Mouse (Mus musculus) hindbrain, embryonic 14.5 days (tissue): Measurements from ENCODE around the gene Elavl3. TPM values are rescaled to one million over a fixed set of nuclear protein-coding genes. Genes with fewer than 3 reads are reported as not detected.
A peak's percentile ranks its signal among the peaks of the same experiment; 100 is the strongest.

Experiments
- ATAC-seq: fragments of 200-750 bp; cut with Nextera tagmentation; 2 replicates; pipeline ENCODE4 v1.8.0; 2017; ENCODE audit warnings: moderate number of reproducible peaks, mild to moderate bottlenecking, moderate TSS enrichment, moderate library complexity; ENCODE audit not compliant: low FRiP score
- DNase-seq: peaks from one replicate; pipeline ENCODE4 v3.0.0-alpha.2; 2015; ENCODE audit warnings: low spot score
- H3K27ac ChIP-seq: fragments of 300-500 bp; sonication (generic); 2 replicates; pipeline ENCODE4 v1.5.1; 2014; ENCODE audit warnings: mild to moderate bottlenecking, moderate library complexity
- H3K27me3 ChIP-seq: fragments of 300-500 bp; sonication (generic); 2 replicates; pipeline ENCODE4 v1.6.1; 2014; ENCODE audit warnings: mild to moderate bottlenecking, low read length, mixed read lengths; ENCODE audit not compliant: control insufficient read depth, insufficient read depth
- H3K36me3 ChIP-seq: fragments of 300-500 bp; sonication (generic); replicated peaks from 2 replicates; pipeline ENCODE4 v1.6.1; 2014; ENCODE audit not compliant: control insufficient read depth, insufficient read depth
- H3K4me1 ChIP-seq: fragments of 300-500 bp; sonication (generic); replicated peaks from 2 replicates; pipeline ENCODE4 v1.6.1; 2014; ENCODE audit warnings: antibody characterized with exemption, low read length, mixed read lengths; ENCODE audit not compliant: control insufficient read depth, insufficient read depth
- H3K4me2 ChIP-seq: fragments of 300-500 bp; sonication (generic); replicated peaks from 2 replicates; pipeline ENCODE4 v1.6.1; 2014; ENCODE audit warnings: mild to moderate bottlenecking, moderate library complexity
- H3K4me3 ChIP-seq: fragments of 300-500 bp; sonication (generic); replicated peaks from 2 replicates; pipeline ENCODE4 v1.5.1; 2014; ENCODE audit warnings: mild to moderate bottlenecking, low read length
- H3K9ac ChIP-seq: fragments of 300-500 bp; sonication (generic); 2 replicates; pipeline ENCODE4 v1.6.1; 2014
- H3K9me3 ChIP-seq: fragments of 300-500 bp; sonication (generic); 2 replicates; pipeline ENCODE4 v1.6.1; 2016; ENCODE audit warnings: low read length; ENCODE audit not compliant: control insufficient read depth
- WGBS: fragments of 180-500 bp; shearing (Covaris S2); extraction: QIAGEN DNeasy Blood & Tissue Kit; methylation state at CpG from one replicate; pipeline ENCODE4 v1.1.7; 2014; 5-methylcytosine and 5-hydroxymethylcytosine counted together
- polyA plus RNA-seq: library from polyadenylated mRNA; unstranded; fragments of >200 nt; fragmentation: Nextera tagmentation; extraction: Ambion mirVana; gene quantifications from 2 replicates; pipeline ENCODE4 v1.2.1, GENCODE M21; 2014

The Elavl3 gene
- polyA plus RNA-seq, 1 experiment from 2014 or later, result 130 TPM

DNA sequence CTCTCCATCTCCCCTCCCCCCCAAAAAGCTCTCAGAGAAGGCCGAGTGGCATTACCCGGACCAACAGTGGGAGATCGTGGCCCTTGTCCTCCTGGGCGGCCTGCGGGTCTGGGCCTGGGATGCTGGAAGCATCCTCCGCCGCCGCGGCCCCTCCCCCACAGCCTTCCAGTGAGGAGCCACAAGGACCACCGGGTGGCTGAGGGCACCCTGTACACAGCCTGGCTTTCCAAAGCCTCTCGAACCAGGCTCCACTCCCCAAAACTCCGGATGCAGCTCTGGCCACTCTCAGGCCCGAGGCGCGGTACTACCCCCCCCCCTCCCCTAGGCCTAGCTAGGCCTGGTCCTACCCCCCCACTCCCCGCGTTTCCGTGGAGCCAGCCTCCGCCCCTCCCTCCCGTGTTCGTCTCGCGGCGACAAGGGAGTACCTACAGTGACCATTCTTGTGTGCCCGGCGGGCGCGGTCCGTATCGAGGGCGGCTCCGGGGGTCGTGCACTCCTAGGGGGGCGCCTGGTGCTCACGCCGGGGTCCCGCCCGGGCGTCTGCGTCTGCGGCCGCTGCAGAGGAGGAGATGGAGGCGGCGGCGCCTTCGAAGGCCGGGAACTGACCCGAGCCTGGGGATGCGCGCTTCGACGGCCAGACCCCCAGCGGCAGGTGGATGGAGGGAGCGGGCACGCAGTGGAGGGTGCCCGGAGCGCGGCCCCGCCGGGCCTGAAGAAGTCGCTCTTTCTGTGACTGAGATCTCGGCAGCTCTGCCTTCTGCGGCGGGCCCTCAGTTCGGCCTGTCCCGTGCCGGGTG lies 464 bp downstream of the Elavl3 start:
- Histone ChIP-seq H3K27me3 (no peaks in the 10 kb centered on the region), H3K36me3 (no peaks in the 10 kb centered on the region; the same call in 1 of the 2 replicates), H3K27ac (peak overlapping the region; percentile 94), H3K4me1 (peaks cover 43% of the 10 kb centered on the region), H3K4me3 (peak overlapping the region; percentile 96), H3K4me2 (peak overlapping the region; percentile 87), H3K9ac (peak overlapping the region; percentile 99), H3K9me3 (no peaks in the 10 kb centered on the region)
- under 1% methylated on average over 60 of the region's 67 CpGs for WGBS
- DNase-seq, result no peak
- ATAC-seq, result peak; percentile 35

DNA sequence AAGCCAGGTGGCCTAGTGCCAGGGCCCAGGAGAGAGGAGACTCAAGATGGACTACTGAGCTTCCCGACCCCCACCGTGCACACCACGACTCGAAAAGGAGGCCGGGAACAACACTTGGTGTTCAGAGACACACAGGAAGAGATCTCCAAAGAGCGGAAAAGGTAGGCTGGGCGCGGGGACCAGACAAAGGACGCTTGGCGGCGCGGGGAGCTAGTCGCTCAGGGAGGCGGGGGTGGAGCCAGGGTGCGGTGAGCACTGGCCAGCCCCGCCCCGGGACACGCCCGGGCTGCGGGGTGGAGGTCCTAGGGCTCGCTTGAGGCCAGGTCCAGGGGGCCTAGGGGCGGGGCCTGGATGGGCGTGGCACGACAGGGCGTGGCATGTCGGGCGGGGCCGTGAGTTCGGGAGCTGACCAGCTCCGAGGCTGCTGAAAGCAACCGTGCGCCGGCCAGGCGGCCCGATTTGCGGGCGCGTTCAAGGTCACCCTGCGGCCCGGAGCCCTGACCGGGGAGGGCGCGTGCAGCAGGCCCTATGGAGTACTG lies 1.4 kb downstream of the Elavl3 start:
- H3K9ac ChIP-seq, result peak overlapping the region; percentile 99
- DNase-seq, result peak; percentile 66
- whole genome bisulfite sequencing, result 0% methylated on average over 28 of the region's 43 CpGs
- peak; percentile 32; the same call in 1 of the 2 replicates for ATAC-seq
- no peaks in the 10 kb centered on the region for H3K27me3 ChIP-seq
- H3K4me2 ChIP-seq, result peak overlapping the region; percentile 87
- peak overlapping the region; percentile 94 for H3K27ac ChIP-seq
- peak overlapping the region; percentile 96 for H3K4me3 ChIP-seq
- H3K4me1 ChIP-seq, result peaks cover 43% of the 10 kb centered on the region
- no peaks in the 10 kb centered on the region for H3K9me3 ChIP-seq
- H3K36me3 ChIP-seq, result no peaks in the 10 kb centered on the region

DNA sequence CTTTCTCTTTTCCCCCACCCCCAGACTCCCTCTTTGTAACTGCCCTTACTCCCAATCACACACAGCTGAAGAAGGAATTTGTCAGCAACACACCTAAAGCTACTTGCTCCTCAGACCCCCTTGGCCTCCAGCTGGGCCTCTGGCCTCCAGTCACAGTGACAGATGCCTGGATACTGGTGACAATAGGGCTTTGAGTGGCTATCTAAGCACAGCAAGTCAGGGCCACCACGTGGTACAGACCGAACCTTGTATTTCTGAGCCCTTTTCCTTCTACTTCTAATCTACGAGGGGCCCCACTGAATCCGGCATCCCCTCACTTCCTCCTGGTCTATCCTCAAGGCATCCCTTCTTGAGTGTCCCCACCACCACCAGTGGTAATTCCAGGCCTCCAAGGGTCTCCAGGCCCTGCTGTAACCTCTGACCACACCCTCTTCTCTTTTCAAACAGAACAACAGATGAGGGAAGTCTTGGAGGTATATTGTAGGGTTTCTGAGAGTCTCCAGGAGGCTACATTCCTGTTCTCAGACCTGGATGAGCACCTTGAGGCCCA lies 2.0 kb downstream of the Elavl3 start:
- DNase-seq (no peak), ATAC-seq (no peak)
- peak overlapping the region; percentile 96 for H3K4me3 ChIP-seq
- 19% methylated on average over 4 of the region's 4 CpGs for WGBS
- H3K9me3 ChIP-seq, result no peaks in the 10 kb centered on the region
- peaks cover 40% of the 10 kb centered on the region for H3K4me1 ChIP-seq
- H3K27ac ChIP-seq, result peak overlapping the region; percentile 94
- H3K4me2 ChIP-seq, result peak overlapping the region; percentile 87
- H3K36me3 ChIP-seq, result no peaks in the 10 kb centered on the region
- H3K27me3 ChIP-seq, result no peaks in the 10 kb centered on the region
- peak overlapping the region; percentile 99 for H3K9ac ChIP-seq

DNA sequence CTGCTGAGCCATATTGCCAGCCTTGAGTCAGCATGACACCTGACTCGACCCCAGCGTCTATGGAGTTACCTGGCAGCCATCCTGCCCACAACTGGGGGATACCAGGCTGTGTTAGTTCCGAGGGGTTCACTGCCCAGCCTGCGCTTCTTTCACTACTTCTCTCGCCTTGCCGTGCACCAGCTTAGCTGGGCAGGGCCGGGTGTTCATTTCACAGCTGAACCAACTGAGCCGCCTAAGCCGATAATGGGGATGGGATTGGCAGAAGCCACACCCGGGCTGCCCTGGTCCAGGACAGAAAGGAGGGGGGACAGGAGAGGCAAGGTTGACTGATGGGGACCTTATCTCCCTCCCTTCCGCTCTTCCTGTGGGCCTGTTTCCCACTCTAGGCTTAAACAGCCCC lies 2.5 kb downstream of the Elavl3 start:
- peak overlapping the region; percentile 94 for H3K27ac ChIP-seq
- DNase-seq (no peak), ATAC-seq (no peak)
- peak overlapping the region; percentile 96 for H3K4me3 ChIP-seq
- peak overlapping the region; percentile 87 for H3K4me2 ChIP-seq
- H3K27me3 ChIP-seq, result no peaks in the 10 kb centered on the region
- no peaks in the 10 kb centered on the region for H3K9me3 ChIP-seq
- H3K4me1 ChIP-seq, result peaks cover 36% of the 10 kb centered on the region
- no peaks in the 10 kb centered on the region for H3K36me3 ChIP-seq
- WGBS, result 69% methylated on average over 10 of the region's 11 CpGs
- H3K9ac ChIP-seq, result peak overlapping the region; percentile 99

DNA sequence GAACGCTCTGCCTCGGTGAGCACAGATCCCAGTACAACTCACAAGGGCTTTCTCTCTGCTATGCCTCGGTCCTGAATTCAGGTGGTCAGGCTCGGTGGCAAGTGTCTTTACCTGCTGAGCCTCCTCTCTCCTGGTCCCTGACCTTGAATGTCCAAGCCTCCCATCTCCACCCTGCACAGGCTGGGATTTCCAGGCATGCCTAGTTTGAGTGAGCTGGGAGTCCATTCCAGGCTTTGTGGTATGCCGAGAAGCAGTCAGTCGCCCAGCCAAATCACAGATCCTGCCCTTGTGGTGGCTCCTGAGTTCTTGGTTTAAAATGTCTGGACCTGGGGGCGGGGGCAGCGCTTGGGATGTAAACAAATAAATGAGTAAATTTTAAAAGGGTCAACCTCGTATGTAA lies 4.5 kb downstream of the Elavl3 start:
- WGBS, result 54% methylated on average over 9 of the region's 9 CpGs
- DNase-seq (no peak), ATAC-seq (no peak)
- peak overlapping the region; percentile 87 for H3K4me2 ChIP-seq
- no peaks in the 10 kb centered on the region for H3K9me3 ChIP-seq
- no peaks in the 10 kb centered on the region for H3K27me3 ChIP-seq
- no peak overlapping the region for H3K4me3 ChIP-seq
- H3K9ac ChIP-seq, result 0 out of 2 replicates have a peak overlapping the region, but pooled peaks have one; percentile 40
- H3K27ac ChIP-seq, result no peak overlapping the region
- H3K36me3 ChIP-seq, result no peaks in the 10 kb centered on the region
- H3K4me1 ChIP-seq, result peaks cover 38% of the 10 kb centered on the region

DNA sequence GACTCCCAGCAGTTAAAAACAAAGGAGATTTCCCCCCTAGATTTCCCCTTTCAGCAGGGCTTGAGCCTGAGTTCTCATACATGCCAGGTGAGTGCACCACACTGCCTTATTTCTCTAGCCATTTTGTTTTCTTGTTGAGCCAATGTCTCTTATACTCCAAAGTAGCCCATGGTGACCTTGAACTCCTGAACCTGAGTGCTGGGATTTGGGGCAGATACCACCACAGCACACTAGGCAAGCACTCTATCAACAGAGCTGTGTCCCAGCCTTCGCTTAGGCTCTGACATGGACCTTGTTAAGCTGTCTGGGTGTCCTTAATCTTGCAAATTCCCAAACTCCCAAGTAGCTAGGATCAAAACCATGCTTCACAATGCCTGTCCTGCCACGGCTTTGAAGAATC lies 10.0 kb downstream of the Elavl3 start:
- no peaks in the 10 kb centered on the region for H3K9me3 ChIP-seq
- H3K4me1 ChIP-seq, result peaks cover 6% of the 10 kb centered on the region; the same call in 1 of the 2 replicates
- no peak for DNase-seq
- no peak overlapping the region for H3K27ac ChIP-seq
- no peak overlapping the region for H3K4me3 ChIP-seq
- WGBS, result 72% methylated on average over 2 of the region's 2 CpGs
- no peak for ATAC-seq
- no peaks in the 10 kb centered on the region for H3K27me3 ChIP-seq
- no peak overlapping the region for H3K4me2 ChIP-seq
- no peaks in the 10 kb centered on the region for H3K36me3 ChIP-seq
- H3K9ac ChIP-seq, result no peak overlapping the region

DNA sequence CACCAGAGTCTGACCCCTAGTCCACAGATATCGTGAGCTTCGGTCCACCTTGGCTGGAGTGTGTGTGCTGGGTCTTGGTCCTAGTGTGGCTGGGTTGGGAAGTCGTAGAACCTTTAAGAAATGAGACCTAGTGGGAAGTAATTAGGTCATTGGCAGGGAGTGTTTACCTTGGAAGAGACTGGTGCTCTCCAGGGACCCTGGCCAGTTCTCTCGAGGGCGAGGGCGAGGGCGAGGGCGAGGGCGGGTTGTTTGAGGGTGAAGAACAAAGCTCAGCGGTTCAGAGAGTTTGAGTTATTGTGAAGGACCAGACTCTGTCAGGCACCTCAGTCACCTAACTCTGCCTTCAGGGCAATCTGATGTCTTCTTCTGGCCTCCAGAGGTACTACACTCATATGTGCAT lies 14.0 kb downstream of the Elavl3 start:
- no peak for DNase-seq

DNA sequence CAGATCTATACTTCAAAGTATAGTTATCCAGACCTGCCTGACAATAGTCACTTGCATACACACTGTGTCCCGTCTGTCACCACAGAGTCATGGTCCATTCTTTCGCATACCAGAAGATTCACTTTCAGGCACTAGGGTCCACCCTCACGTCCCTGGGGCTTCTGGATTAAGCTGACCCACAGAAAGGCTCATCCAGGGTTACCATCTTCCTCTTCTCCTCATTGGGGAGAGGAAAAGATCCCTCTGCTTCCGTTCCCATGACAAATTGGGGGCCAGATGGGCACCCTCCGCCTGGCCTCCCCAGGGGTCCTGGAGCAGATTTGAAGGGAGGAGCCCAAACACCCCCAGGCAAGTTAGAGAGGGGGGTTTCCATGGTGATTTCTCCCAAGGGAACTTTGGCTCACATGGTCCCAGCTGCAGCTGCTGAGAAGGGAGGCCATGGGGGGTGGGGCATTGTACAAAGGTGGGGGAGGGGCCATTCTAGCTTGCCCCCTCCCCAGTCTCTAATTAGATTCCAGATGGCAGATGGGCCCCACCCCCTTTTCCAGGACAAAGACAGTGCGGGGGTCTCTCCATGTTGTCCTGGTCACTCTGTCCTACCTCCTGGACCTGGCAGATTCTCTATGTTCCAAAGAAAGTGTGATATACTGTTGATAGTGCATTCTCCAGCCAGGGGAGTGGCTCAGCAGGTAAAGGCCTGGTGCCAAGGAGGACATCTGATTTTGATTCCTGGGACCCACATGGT lies 16.4 kb downstream of the Elavl3 start:
- H3K9ac ChIP-seq, result no peak overlapping the region
- no peak overlapping the region for H3K4me3 ChIP-seq
- H3K27me3 ChIP-seq, result no peaks in the 10 kb centered on the region
- DNase-seq (no peak), ATAC-seq (peak; percentile 58; the same call in 1 of the 2 replicates)
- H3K27ac ChIP-seq, result no peak overlapping the region
- H3K4me1 ChIP-seq, result peaks cover 13% of the 10 kb centered on the region
- 19% methylated on average over 6 of the region's 6 CpGs for WGBS
- no peak overlapping the region for H3K4me2 ChIP-seq
- H3K9me3 ChIP-seq, result no peaks in the 10 kb centered on the region
- H3K36me3 ChIP-seq, result peaks cover 64% of the 10 kb centered on the region

More for the DNA sequence above, 14.0 kb downstream of the Elavl3 start:
- Histone ChIP-seq H3K36me3 (peaks cover 40% of the 10 kb centered on the region), H3K27me3 (no peaks in the 10 kb centered on the region), H3K9me3 (no peaks in the 10 kb centered on the region), H3K4me3 (no peak overlapping the region), H3K4me1 (peaks cover 16% of the 10 kb centered on the region), H3K27ac (no peak overlapping the region), H3K9ac (no peak overlapping the region), H3K4me2 (no peak overlapping the region)
- 82% methylated on average over 10 of the region's 10 CpGs for WGBS
- no peak for ATAC-seq

DNA sequence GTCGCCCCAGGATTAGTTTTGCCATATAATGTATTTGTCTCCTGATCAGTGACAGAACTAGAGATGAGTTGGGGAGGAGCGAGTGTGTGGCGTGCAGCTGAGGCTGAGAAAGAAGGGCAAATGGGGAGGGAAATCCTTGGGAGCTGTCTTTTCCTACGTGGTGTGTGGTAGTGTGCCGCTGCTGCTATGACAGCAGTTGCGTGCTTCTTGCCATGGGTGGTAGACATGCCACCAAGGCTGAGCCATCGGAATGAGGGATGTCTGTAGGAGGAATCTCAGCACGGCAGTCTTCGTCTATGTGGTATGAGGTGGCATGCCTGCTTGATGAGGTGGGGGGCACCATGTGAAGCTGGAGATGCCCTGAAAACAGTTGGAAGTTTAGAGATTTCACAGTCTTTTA lies 21.4 kb downstream of the Elavl3 start:
- WGBS, result 93% methylated on average over 9 of the region's 9 CpGs
- peaks cover 89% of the 10 kb centered on the region for H3K36me3 ChIP-seq
- no peak overlapping the region for H3K9ac ChIP-seq
- H3K4me3 ChIP-seq, result no peak overlapping the region
- no peak overlapping the region for H3K27ac ChIP-seq
- peaks cover under 1% of the 10 kb centered on the region for H3K4me1 ChIP-seq
- no peak overlapping the region for H3K4me2 ChIP-seq
- DNase-seq, result no peak
- ATAC-seq, result no peak
- no peaks in the 10 kb centered on the region for H3K27me3 ChIP-seq
- no peaks in the 10 kb centered on the region for H3K9me3 ChIP-seq
